Mouse (Mus musculus) hematopoietic stem cell, adult 5-6 weeks (primary cell): ENCODE measurements around the gene St5. TPM values are rescaled to one million over a fixed set of nuclear protein-coding genes. Genes with fewer than 3 reads are reported as not detected.

ENCODE experiments used
- ATAC-seq, 2 experiments: fragments of 125-278 bp in 1 of 2; replicated peaks in 1 of 2; 2 replicates each; pipeline ENCODE4 v1.8.0; 2016 to 2017; ENCODE audit warnings: inconsistent platforms in 2 of 2, mild to moderate bottlenecking in 2 of 2, moderate number of reproducible peaks in 2 of 2, low read depth in 1 of 2, moderate TSS enrichment in 1 of 2; ENCODE audit not compliant: low FRiP score in 2 of 2, poor library complexity in 2 of 2, severe bottlenecking in 2 of 2, insufficient read depth in 1 of 2, low TSS enrichment in 1 of 2
- total RNA-seq: library from RNA; stranded (forward); fragments of 172-1452, 232-1000 nt; gene quantifications from 2 replicates; pipeline ENCODE4 v1.2.3, GENCODE M21; 2017

St5 gene
- total RNA-seq, 1 experiment from 2014 or later, result 1.4 TPM

GRCm38 (mm10) chr7:109507572-109507971 is 195.8 kb downstream of the St5 start:
- no peak for ATAC-seq

GRCm38 (mm10) chr7:109507119-109507518 is 196.3 kb downstream of the St5 start:
- ATAC-seq, result no peak; a peak in 1 of 4 replicates

GRCm38 (mm10) chr7:109497507-109497906 is 205.9 kb downstream of the St5 start:
- ATAC-seq, result no peak

GRCm38 (mm10) chr7:109493319-109494316 is 209.8 kb downstream of the St5 start:
- ATAC-seq, result no peak

- ATAC-seq, result no peak
These were observed 210.6 kb downstream of the St5 start for GRCm38 (mm10) chr7:109492616-109493318.

- ATAC-seq, result no peak
These were observed 219.2 kb downstream of the St5 start for GRCm38 (mm10) chr7:109484221-109484620.

- 0 out of 4 replicates have a peak, but pooled peaks have one; percentile 30 to 31 for ATAC-seq
These were observed 222.6 kb downstream of the St5 start for GRCm38 (mm10) chr7:109480765-109481197.

GRCm38 (mm10) chr7:109477926-109478325 is 225.5 kb downstream of the St5 start:
- ATAC-seq, result no peak

Other genes starting within 250 kb of the St5 start
- 0.06 and 0.30 TPM in 2 replicates for gene Trim66, start 195.5 kb downstream of the St5 start, total RNA-seq
- 984 and 1,102 TPM in 2 replicates for gene Rpl27a, start 184.5 kb downstream of the St5 start, total RNA-seq
- 20.6 and 31.3 TPM in 2 replicates for gene Akip1, start 85 bp upstream of the St5 start, total RNA-seq
- not detected in 2 replicates for gene BC051019, start 20.2 kb upstream of the St5 start, total RNA-seq
- not detected in 2 replicates for gene Ascl3, start 28.1 kb upstream of the St5 start, total RNA-seq
- gene Tmem9b, start 49.3 kb upstream of the St5 start, total RNA-seq, result 16.5 and 18.5 TPM in 2 replicates
- not detected in 2 replicates for gene Nrip3, start 78.4 kb upstream of the St5 start, total RNA-seq
- not detected in 2 replicates for gene Scube2, start 162.1 kb upstream of the St5 start, total RNA-seq